In genomic region chr5:76203171-76203570, GRCm38 (mm10) we compare ENCODE assay signal across 22 mouse cellular contexts.
"Had no signal": no experiment of that assay in that cellular context is flagged by ENCODE, and none has a peak within 500 bp of the region (broad histone marks: within the 10 kb centered on the region; RNA-seq: fewer than 3 reads in every experiment).

No protein-coding gene starts in this region.

- H3K4me2 ChIP-seq: limb, embryonic 12.5 days; limb, embryonic 15.5 days; liver, embryonic 11.5 days; lung, embryonic 15.5 days; midbrain, embryonic 12.5 days; midbrain, embryonic 15.5 days; neural tube, embryonic 12.5 days; neural tube, embryonic 15.5 days had no signal

- H3K4me1 ChIP-seq: limb, embryonic 12.5 days; limb, embryonic 15.5 days; lung, embryonic 15.5 days; midbrain, embryonic 12.5 days; midbrain, embryonic 15.5 days; neural tube, embryonic 12.5 days; neural tube, embryonic 15.5 days had no signal

- H3K9ac ChIP-seq: limb, embryonic 12.5 days; limb, embryonic 15.5 days; liver, embryonic 14.5 days; liver, postnatal 0 days; lung, embryonic 15.5 days; midbrain, embryonic 12.5 days; midbrain, embryonic 15.5 days; neural tube, embryonic 12.5 days; neural tube, embryonic 15.5 days had no signal

- ATAC-seq: liver, postnatal 0 days; midbrain, embryonic 15.5 days had no signal

- DNase-seq: kidney, postnatal 14 days; kidney, postnatal 4 days; left cerebral cortex, postnatal 4 days; liver, postnatal 0 days; lung, postnatal 10 days; right cerebral cortex, adult 18-20 months; right cerebral cortex, postnatal 14 days; right cerebral cortex, postnatal 4 days; thymus, adult 2 months; thymus, postnatal 14 days; thymus, postnatal 4 days had no signal

- H3K27ac ChIP-seq: limb, embryonic 12.5 days; limb, embryonic 15.5 days; liver, embryonic 14.5 days; lung, embryonic 15.5 days; midbrain, embryonic 12.5 days; midbrain, embryonic 15.5 days; neural tube, embryonic 12.5 days; neural tube, embryonic 15.5 days; stomach, postnatal 0 days had no signal

- H3K9me3 ChIP-seq: limb, embryonic 12.5 days; limb, embryonic 15.5 days; lung, embryonic 15.5 days; megakaryocyte, embryonic 14.5 days; midbrain, embryonic 12.5 days; midbrain, embryonic 15.5 days; neural tube, embryonic 12.5 days; neural tube, embryonic 15.5 days had no signal

- H3K27me3 ChIP-seq: limb, embryonic 12.5 days; limb, embryonic 15.5 days; lung, embryonic 15.5 days; megakaryocyte, embryonic 14.5 days; midbrain, embryonic 12.5 days; midbrain, embryonic 15.5 days; neural tube, embryonic 12.5 days; neural tube, embryonic 15.5 days had no signal

- H3K4me3 ChIP-seq: limb, embryonic 12.5 days; limb, embryonic 15.5 days; lung, embryonic 15.5 days; megakaryocyte, embryonic 14.5 days; midbrain, embryonic 12.5 days; midbrain, embryonic 15.5 days; neural tube, embryonic 12.5 days; neural tube, embryonic 15.5 days had no signal
